Mouse (Mus musculus): ENCODE results near the gene Snx15. TPM values are rescaled to one million over a fixed set of nuclear protein-coding genes. Genes with fewer than 3 reads are reported as not detected.

The Snx15 gene
- polyA plus RNA-seq, 1 experiment from 2014 or later, result 19.8 TPM

DNA sequence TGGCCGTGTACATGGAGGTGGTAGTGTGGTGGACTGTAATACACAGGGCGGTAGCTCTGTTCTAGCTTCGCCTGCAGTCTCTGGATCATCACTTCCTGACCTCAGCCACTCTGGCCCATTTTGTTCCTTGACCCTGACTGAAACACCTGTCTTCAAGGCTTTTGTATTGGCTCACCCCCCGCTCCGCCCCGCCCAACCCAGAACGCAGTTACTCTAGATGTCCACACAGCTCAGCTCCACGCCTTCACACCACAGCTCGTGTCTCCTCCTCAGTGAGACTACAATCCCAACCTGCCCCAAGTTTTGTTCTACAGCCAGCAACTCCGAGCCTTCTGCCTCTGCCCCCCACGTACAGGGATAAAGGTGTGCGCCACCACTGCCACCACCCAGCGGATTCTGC is 39.3 kb downstream of the Snx15 start:
- Histone ChIP-seq H3K9me3 (replicated peaks) (no peaks in the 10 kb centered on the region), H3K27ac (no peak overlapping the region), H3K9ac (no peak overlapping the region), H3K27me3 (no peaks in the 10 kb centered on the region), H3K4me2 (no peak overlapping the region), H3K4me1 (replicated peaks) (peaks cover 18% of the 10 kb centered on the region), H3K36me3 (peaks cover 36% of the 10 kb centered on the region), H3K4me3 (no peak overlapping the region)
- ATAC-seq (replicated peaks; ENCODE audit: insufficient number of reproducible peaks, insufficient read depth, low FRiP score, low read depth), result no peak
- 93% methylated on average over 13 of the region's 13 CpGs for WGBS

GRCm38 (mm10) chr19:6085417-6085879 is 42.7 kb downstream of the Snx15 start:
- H3K9ac ChIP-seq, result peak overlapping the region; percentile 72
- no peaks in the 10 kb centered on the region for H3K27me3 ChIP-seq
- ATAC-seq (replicated peaks; ENCODE audit: insufficient number of reproducible peaks, insufficient read depth, low FRiP score, low read depth), result peak; percentile 54
- H3K9me3 ChIP-seq (replicated peaks), result no peaks in the 10 kb centered on the region
- peak overlapping the region; percentile 87 for H3K4me3 ChIP-seq
- peaks cover 23% of the 10 kb centered on the region for H3K4me1 ChIP-seq (replicated peaks)
- peak overlapping the region; percentile 94 for H3K4me2 ChIP-seq
- H3K36me3 ChIP-seq, result peaks cover 43% of the 10 kb centered on the region
- WGBS, result under 1% methylated on average over 17 of the region's 17 CpGs
- peak overlapping the region; percentile 66 for H3K27ac ChIP-seq

GRCm38 (mm10) chr19:6084478-6085248 is 43.4 kb downstream of the Snx15 start, which contains the start of the genes Zfpl1 and Cdca5:
Zfpl1 (minus strand) TSS chr19:6084956.
Cdca5 (plus strand) TSS chr19:6084983.
- under 1% methylated on average over 58 of the region's 58 CpGs for WGBS
- ATAC-seq (replicated peaks; ENCODE audit: insufficient number of reproducible peaks, insufficient read depth, low FRiP score, low read depth), result peak; percentile 88
- Histone ChIP-seq H3K9ac (peak within 1 kb of the TSS; percentile 72), H3K4me1 (replicated peaks) (peaks cover 23% of the 10 kb centered on the region), H3K4me2 (peak within 1 kb of the TSS; percentile 94), H3K36me3 (peaks cover 41% of the 10 kb centered on the region), H3K9me3 (replicated peaks) (no peaks in the 10 kb centered on the region), H3K27ac (peak within 1 kb of the TSS; percentile 66), H3K27me3 (no peaks in the 10 kb centered on the region), H3K4me3 (peak within 1 kb of the TSS; percentile 87)

DNA sequence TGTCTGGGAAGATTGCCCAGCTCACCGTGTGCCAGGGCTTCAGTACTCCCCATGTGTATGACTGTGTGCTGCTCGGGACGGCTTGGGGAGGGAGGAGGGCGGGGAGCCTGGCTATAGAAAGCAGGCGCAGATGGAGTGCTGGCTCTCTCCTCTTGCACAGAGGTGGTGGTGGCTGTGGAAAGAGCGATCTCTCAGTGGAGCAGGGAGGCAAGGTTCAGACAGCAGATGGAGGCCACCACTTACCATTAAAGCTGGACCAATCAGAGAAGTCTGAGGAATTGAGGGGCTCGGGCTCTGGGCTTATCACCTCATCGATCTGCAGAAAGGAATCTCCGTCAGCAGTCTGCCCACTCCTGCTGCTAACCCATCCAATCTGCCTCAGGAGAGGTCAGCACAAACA is 45.9 kb downstream of the Snx15 start, which contains the start of gene Gm28374:
Gene Gm28374 (minus strand): TSS at position 101 of the 400 bp plus-strand sequence.
- no peak for ATAC-seq (replicated peaks; ENCODE audit: insufficient number of reproducible peaks, insufficient read depth, low FRiP score, low read depth)
- H3K27ac ChIP-seq, result no peak within 1 kb of the TSS
- H3K4me2 ChIP-seq, result no peak within 1 kb of the TSS
- no peak within 1 kb of the TSS for H3K4me3 ChIP-seq
- H3K4me1 ChIP-seq (replicated peaks), result peaks cover 27% of the 10 kb centered on the region
- H3K9me3 ChIP-seq (replicated peaks), result no peaks in the 10 kb centered on the region
- peaks cover 34% of the 10 kb centered on the region for H3K36me3 ChIP-seq
- WGBS, result 86% methylated on average over 9 of the region's 9 CpGs
- no peaks in the 10 kb centered on the region for H3K27me3 ChIP-seq
- H3K9ac ChIP-seq, result no peak within 1 kb of the TSS

GRCm38 (mm10) chr19:6079983-6080480 is 48.1 kb downstream of the Snx15 start, which contains the start of gene Tmem262:
Tmem262 (plus strand) TSS chr19:6080033.
- Histone ChIP-seq H3K4me2 (no peak within 1 kb of the TSS), H3K4me1 (replicated peaks) (peaks cover 26% of the 10 kb centered on the region), H3K9me3 (replicated peaks) (no peaks in the 10 kb centered on the region), H3K36me3 (peaks cover 32% of the 10 kb centered on the region), H3K27ac (no peak within 1 kb of the TSS), H3K4me3 (no peak within 1 kb of the TSS), H3K27me3 (no peaks in the 10 kb centered on the region), H3K9ac (no peak within 1 kb of the TSS)
- 89% methylated on average over 12 of the region's 12 CpGs for WGBS
- no peak for ATAC-seq (replicated peaks; ENCODE audit: insufficient number of reproducible peaks, insufficient read depth, low FRiP score, low read depth)

DNA sequence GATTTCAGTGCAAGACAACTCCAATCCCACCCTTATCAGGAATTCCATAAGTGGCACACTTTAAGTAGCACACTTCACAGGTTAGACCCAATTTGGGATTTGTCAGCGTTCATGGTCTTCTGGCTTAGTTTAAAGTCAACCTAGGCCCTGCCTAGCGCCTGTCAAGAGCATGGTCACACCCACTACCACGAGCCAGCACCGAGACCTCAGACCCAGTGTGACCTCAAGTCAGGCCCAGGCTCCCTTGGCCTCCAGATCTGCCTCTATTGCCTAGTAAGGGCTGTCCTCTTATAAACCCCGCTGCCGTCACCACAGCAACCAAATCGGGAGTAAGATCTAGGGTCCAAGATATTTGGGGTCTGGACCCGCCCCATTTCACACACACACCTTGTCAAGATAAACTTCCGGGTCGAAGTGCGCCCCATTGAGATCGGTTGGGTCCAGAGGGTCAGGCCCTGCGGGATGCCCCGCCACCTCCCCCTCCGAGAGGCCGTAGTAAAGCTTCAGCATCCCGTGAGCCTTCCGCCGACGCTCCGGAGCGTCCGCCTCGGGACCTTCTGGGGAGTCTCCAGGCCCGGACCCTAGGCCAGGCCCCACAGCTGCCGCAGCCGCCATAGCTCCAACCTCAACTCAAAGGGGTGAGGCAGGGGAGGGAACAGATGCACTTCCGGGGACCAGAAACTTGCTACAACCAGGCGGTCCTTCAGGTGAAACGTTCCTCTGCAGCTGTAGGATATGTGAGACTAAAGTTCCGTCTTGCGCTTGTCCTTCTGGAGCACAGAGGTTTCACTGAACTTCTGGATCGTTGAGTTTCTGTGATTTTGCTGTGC is 51.3 kb downstream of the Snx15 start, which contains the start of gene Vps51:
Gene Vps51 (minus strand): TSS at position 668 of the 830 bp plus-strand sequence.
- Histone ChIP-seq H3K4me3 (peak within 1 kb of the TSS; percentile 90), H3K27ac (peak within 1 kb of the TSS; percentile 88), H3K9ac (peak within 1 kb of the TSS; percentile 85), H3K27me3 (no peaks in the 10 kb centered on the region), H3K9me3 (replicated peaks) (no peaks in the 10 kb centered on the region), H3K36me3 (peaks cover 37% of the 10 kb centered on the region), H3K4me2 (peak within 1 kb of the TSS; percentile 85), H3K4me1 (replicated peaks) (peaks cover 16% of the 10 kb centered on the region)
- peak; percentile 77 for ATAC-seq (replicated peaks; ENCODE audit: insufficient number of reproducible peaks, insufficient read depth, low FRiP score, low read depth)
- 1% methylated on average over 33 of the region's 33 CpGs for WGBS

GRCm38 (mm10) chr19:6073889-6074288 is 54.2 kb downstream of the Snx15 start:
- Histone ChIP-seq H3K4me2 (no peak overlapping the region), H3K36me3 (peaks cover 40% of the 10 kb centered on the region; the same call in 1 of the 2 replicates), H3K9me3 (replicated peaks) (no peaks in the 10 kb centered on the region), H3K4me3 (no peak overlapping the region), H3K27me3 (no peaks in the 10 kb centered on the region), H3K9ac (no peak overlapping the region), H3K4me1 (replicated peaks) (peaks cover 16% of the 10 kb centered on the region), H3K27ac (no peak overlapping the region)
- ATAC-seq (replicated peaks; ENCODE audit: insufficient number of reproducible peaks, insufficient read depth, low FRiP score, low read depth), result no peak
- WGBS, result 85% methylated on average over 5 of the region's 5 CpGs

- Histone ChIP-seq H3K27ac (no peak overlapping the region), H3K27me3 (no peaks in the 10 kb centered on the region), H3K4me3 (no peak overlapping the region), H3K4me2 (no peak overlapping the region), H3K36me3 (peaks cover 44% of the 10 kb centered on the region; the same call in 1 of the 2 replicates), H3K4me1 (replicated peaks) (peaks cover 28% of the 10 kb centered on the region), H3K9ac (no peak overlapping the region), H3K9me3 (replicated peaks) (no peaks in the 10 kb centered on the region)
- WGBS, result 91% methylated on average over 19 of the region's 19 CpGs
- ATAC-seq (replicated peaks; ENCODE audit: insufficient number of reproducible peaks, insufficient read depth, low FRiP score, low read depth), result no peak
Observed at GRCm38 (mm10) chr19:6071261-6071660, 56.8 kb downstream of the Snx15 start.

DNA sequence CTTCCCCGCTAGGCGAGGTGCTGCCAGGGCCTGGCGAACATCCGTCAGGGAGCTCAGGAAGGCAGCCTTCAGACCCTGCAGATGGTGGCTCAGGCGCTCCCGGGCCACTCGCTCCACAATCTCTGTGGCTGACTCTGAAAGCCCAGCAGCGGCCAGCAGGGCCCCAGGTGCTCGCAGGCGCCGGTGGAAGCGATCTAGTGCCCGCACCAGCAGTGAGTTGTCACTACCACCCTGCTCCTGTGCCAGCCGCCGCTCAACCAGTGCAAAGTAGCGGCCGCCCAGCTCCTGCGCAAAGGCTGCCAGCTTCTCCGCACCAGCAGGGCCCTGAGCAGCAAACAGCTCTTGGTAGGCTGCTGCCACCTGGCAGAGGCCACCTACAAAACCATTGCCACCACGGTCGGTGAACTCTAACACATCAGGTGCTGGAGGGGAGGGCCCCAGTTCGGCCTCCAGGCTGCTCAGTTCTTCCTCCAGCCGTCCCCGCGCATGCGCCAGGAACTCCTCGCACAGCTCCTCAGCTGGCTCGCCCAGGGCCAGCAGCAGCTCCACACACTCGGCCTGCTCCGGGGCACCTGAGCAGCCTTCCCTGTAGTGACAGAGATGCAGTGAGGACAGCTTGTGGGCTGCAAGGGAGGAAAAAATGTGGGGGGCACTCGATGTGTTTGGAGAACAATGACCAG is 57.4 kb downstream of the Snx15 start:
- Histone ChIP-seq H3K4me1 (replicated peaks) (peaks cover 24% of the 10 kb centered on the region), H3K9me3 (replicated peaks) (no peaks in the 10 kb centered on the region), H3K4me2 (no peak overlapping the region), H3K27ac (no peak overlapping the region), H3K9ac (no peak overlapping the region), H3K36me3 (peaks cover 44% of the 10 kb centered on the region; the same call in 1 of the 2 replicates), H3K27me3 (no peaks in the 10 kb centered on the region), H3K4me3 (no peak overlapping the region)
- WGBS, result 85% methylated on average over 31 of the region's 31 CpGs
- no peak for ATAC-seq (replicated peaks; ENCODE audit: insufficient number of reproducible peaks, insufficient read depth, low FRiP score, low read depth)

DNA sequence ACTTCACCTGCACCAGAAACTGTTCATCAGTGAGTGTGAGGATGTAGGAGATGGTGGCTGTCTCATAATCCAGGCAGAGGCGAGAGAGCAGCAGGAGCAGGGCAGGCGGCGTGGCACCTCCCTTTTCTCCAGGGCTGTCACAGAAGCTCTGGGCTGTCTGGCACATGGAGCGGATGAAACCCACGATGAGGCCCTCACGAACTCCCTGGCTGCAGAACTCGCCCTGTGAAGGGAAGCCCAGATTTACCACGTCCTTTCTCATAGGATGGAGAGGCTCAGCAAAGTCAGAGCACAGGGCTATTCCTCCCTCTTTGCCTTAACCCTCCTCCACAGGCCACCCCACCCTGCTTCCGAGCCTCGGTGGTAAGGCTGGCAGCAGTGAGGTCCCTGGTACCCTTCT is 58.3 kb downstream of the Snx15 start:
- Histone ChIP-seq H3K4me3 (no peak overlapping the region), H3K27me3 (no peaks in the 10 kb centered on the region), H3K4me1 (replicated peaks) (peaks cover 20% of the 10 kb centered on the region), H3K9me3 (replicated peaks) (no peaks in the 10 kb centered on the region), H3K27ac (no peak overlapping the region), H3K36me3 (peaks cover 40% of the 10 kb centered on the region; the same call in 1 of the 2 replicates), H3K4me2 (no peak overlapping the region), H3K9ac (no peak overlapping the region)
- WGBS, result 88% methylated on average over 10 of the region's 10 CpGs
- ATAC-seq (replicated peaks; ENCODE audit: insufficient number of reproducible peaks, insufficient read depth, low FRiP score, low read depth), result no peak
